Mouse (Mus musculus) gonadal fat pad, adult 2 months (tissue): ENCODE measurements around the gene Pctp. TPM values are rescaled to one million over a fixed set of nuclear protein-coding genes. Genes with fewer than 3 reads are reported as not detected.

Experiments used
- DNase-seq: peaks from one replicate; pipeline ENCODE4 v3.0.0-alpha.2; 2012; ENCODE audit warnings: low read depth
- polyA plus RNA-seq: library from polyadenylated mRNA; depleted of rRNA; stranded (reverse); fragments of >200 nt; gene quantifications from 2 replicates; pipeline ENCODE4 v1.2.3, GENCODE M21; 2012

Gene Pctp
- polyA plus RNA-seq, 1 experiment = 12.9 TPM

DNA sequence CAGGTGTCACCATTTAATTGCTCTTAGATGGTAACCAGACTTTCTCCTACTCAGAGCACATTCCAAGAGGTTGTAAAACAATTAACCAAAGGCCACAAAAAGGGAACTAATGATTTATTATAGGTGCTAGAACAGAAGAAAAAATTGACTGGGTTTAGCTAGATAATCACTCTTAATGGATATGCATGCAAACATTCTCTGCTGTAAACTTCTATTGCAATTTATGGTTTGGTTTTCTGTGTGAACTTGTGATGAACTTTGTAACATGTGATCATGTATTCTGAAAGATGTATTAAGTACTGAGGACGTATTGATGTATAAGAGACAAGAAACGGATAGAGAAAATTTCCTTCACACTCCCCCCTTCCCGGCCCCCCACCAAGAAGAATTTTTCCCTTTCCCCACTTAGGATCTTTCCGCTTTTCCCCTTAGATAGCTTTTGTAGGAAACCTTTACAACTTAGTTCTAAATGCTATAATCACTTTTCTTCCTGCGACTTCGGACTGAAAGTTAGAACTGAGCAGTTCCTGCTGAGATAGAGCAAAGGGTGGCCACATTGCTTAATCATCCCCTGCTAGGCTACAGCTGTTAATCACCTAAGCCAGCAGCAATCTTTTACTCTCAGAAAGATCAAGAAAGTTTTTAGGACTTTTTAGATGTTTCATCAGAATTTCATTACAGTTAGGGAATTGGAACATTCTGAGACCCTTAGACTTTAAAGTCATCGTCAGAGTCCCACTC lies 5.3 kb upstream of the Pctp start:
- DNase-seq = no peak

GRCm38 (mm10) chr11:90006111-90006510 lies 3.4 kb upstream of the Pctp start:
- DNase-seq = no peak

GRCm38 (mm10) chr11:90003386-90003785 lies 692 bp upstream of the Pctp start:
- DNase-seq = no peak

GRCm38 (mm10) chr11:90002987-90003348 lies 274 bp upstream of the Pctp start:
- DNase-seq = no peak

GRCm38 (mm10) chr11:90001396-90002230 lies 1.1 kb downstream of the Pctp start:
- DNase-seq = peak; percentile 93

- DNase-seq = no peak
These were observed 2.0 kb downstream of the Pctp start for GRCm38 (mm10) chr11:90000666-90001065.

- DNase-seq = no peak
These were observed 3.5 kb downstream of the Pctp start for GRCm38 (mm10) chr11:89998996-89999770.

- no peak for DNase-seq
These were observed 5.8 kb downstream of the Pctp start for GRCm38 (mm10) chr11:89996856-89997255.

GRCm38 (mm10) chr11:89996406-89996805 lies 6.3 kb downstream of the Pctp start:
- DNase-seq = no peak

- DNase-seq = no peak
These were observed 7.1 kb downstream of the Pctp start for GRCm38 (mm10) chr11:89995596-89995995.

- DNase-seq = no peak
These were observed 8.0 kb downstream of the Pctp start for GRCm38 (mm10) chr11:89994706-89995105.

DNA sequence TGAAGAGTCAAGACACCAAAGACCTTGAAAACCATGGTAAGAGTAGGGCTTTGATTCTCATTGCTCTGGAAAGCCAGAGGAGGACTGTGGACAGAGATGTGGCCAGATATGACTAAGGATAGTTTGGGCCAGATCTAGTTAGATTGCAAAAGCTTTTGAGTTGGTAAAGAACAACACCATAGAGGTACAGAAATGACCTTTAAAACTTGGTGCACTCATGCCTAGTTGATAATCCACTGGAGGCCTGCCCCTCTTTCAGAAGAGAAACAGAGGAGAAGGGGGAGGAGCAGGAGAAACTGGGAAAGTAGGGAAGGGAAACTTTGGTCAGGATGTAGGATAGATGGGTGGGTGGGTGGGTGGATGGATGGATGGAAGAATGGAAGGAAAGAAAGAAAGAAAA lies 11.0 kb downstream of the Pctp start:
- no peak for DNase-seq

DNA sequence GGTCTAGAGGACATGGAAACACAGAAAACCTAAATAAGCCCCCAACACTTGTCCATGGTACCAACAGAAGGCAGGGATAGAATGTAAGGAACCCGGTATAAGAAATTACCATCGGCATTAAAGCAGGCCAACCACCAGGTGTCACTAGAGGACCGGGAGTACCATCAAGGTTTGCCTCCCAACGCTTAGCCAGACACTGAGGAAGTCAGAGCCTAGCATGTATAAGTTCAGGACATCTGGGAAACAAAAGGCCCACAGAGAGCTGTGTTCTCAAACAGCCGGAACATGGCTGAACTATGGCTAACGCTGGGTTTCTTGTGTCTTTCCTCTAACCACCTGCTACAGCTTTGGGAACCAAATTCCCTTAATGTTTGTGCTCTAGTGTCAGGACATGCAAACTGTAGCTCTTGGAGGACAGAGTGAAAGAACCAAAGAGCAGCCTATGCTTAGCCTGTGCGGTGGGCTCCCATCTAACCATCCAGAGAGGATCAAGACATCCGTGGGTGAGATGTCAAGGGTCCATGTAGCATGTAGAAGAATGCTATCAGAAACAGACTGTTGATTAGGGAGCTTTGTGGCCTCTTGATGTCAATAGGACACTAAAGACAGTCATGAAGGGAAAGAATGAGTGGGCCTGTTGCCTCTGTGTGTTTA lies 13.6 kb downstream of the Pctp start:
- DNase-seq = no peak

GRCm38 (mm10) chr11:89986516-89986915 lies 16.2 kb downstream of the Pctp start:
- DNase-seq = no peak

DNA sequence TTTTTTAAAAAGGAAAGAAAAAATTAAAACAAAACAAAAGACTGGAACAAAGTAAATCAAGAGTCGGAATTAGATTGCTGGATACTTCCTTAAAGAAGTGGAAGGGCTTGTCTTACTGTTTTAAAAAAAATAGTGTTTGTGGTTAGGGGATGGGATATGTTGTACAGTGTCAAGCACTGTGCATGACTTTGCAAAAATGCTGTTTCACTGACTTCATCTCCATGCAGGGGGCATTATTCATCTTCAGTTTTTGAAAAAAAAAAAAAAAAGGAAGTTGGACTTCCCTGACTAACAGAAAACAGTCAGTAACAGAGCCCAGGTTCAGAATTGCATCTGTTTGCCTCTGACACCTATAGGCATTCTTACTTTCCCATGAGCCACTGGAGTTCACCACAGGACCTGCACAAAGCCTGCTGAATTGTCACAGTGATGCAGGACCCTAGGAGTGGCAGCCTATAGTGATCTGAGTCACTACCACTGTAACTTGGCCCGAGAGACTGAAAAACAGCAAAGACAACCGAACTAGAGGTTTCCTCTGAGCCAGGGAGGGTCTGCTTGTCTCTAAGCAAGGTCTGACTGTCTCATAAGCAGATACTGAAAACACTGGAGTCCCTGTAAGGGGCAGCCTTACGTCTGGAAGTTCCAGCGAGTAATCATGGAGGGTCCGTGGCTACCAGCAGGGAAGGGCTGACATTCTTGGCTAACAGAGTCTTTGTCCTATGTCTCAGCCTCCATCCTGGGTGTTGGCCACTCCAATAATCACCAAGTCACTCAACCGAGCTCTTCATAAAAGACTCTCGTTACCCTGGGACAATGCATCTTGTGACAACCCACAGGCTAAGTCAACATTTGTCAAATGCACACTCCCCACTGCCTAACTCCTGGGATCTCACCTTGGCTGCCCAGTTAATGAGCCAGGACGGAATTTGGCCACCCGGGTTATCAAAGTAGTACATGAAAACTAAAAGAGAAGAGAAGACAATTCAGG lies 17.2 kb downstream of the Pctp start:
- no peak for DNase-seq

DNA sequence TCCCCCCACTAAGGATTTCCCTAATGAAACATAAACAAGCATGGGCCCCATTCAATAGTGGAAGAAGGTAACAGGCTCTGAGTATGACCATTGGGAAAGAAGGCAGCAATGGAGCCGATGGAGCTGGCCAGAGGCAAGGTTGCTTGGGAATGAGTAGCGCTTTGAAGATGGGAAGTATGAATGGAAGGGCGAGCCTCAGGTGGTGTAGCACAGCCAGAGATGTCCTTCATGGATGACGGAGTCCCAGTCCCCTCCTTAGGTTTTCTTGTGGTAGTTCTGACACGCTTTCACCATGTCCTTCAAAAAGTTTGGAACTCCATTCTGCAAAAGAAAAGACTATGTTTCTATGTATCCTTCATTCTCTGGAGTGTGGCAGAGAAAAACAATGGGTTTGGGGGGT lies 18.3 kb downstream of the Pctp start:
- no peak for DNase-seq

- no peak for DNase-seq
These were observed 19.8 kb downstream of the Pctp start for GRCm38 (mm10) chr11:89982918-89983317.

DNA sequence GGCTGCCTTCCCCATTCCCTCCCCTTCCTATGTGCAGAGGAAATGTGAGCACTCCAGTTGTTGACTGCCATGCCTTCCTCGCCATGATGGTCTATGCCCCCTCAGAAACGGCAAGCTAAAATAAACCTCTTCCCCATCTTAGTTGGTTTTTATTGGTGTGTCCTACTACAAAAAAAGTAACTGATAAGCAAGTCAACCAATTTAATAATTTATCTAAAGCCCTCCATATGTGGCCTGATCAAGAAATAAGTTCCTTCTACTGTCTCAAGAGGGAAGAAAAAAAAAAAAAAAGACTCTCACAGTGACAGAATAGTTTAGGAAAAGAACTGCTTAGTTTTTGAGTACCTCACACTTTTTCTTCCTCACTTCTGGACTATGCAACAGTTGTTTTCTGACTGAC lies 22.6 kb downstream of the Pctp start:
- no peak for DNase-seq

GRCm38 (mm10) chr11:89978914-89979818 lies 23.5 kb downstream of the Pctp start:
- no peak for DNase-seq
